8 mouse cellular contexts compared by ENCODE assay signal in genomic region chr8:115158721-115159111, GRCm38 (mm10).
A peak's percentile ranks its signal among the peaks of the same experiment; 100 is the strongest.
DNase-seq lines count a peak whose midpoint lies in the region; ATAC-seq lines count a peak whose summit lies in the region.

No protein-coding gene starts in this region.

- H3K27ac ChIP-seq in embryonic facial prominence, embryonic 11.5 days (replicated peaks; ENCODE audit: low read depth, low read length), result no peak overlapping the region
- H3K27ac ChIP-seq in hindbrain, embryonic 12.5 days, result peak overlapping the region; percentile 52
- peak overlapping the region; percentile 25; the same call in 1 of the 2 replicates for H3K27ac ChIP-seq in midbrain, embryonic 11.5 days (ENCODE audit: low read depth, low read length)

- H3K9me3 ChIP-seq in embryonic facial prominence, embryonic 11.5 days (replicated peaks; ENCODE audit: control insufficient read depth, low read length), result no peaks in the 10 kb centered on the region
- no peaks in the 10 kb centered on the region for H3K9me3 ChIP-seq in hindbrain, embryonic 12.5 days (replicated peaks)
- H3K9me3 ChIP-seq in midbrain, embryonic 11.5 days (ENCODE audit: control insufficient read depth, low read length), result no peaks in the 10 kb centered on the region

- H3K9ac ChIP-seq in embryonic facial prominence, embryonic 11.5 days (replicated peaks; ENCODE audit: low read length), result no peak overlapping the region; the same call in 1 of the 2 replicates
- peak overlapping the region; percentile 38 for H3K9ac ChIP-seq in hindbrain, embryonic 12.5 days
- H3K9ac ChIP-seq in midbrain, embryonic 11.5 days (ENCODE audit: low read length), result no peak overlapping the region; the same call in 1 of the 2 replicates

- no peaks in the 10 kb centered on the region for H3K36me3 ChIP-seq in embryonic facial prominence, embryonic 11.5 days (replicated peaks; ENCODE audit: control insufficient read depth, insufficient read depth, low read depth, low read length)
- no peaks in the 10 kb centered on the region for H3K36me3 ChIP-seq in hindbrain, embryonic 12.5 days
- H3K36me3 ChIP-seq in midbrain, embryonic 11.5 days (ENCODE audit: control insufficient read depth, insufficient read depth, low read length), result no peaks in the 10 kb centered on the region

- intact Hi-C loops in left cerebral cortex, postnatal 36 days (cut with DNase I), result loop anchor here (5.0 to 10.0 kb wide), 2 partner anchors 154 to 174 kb away; no protein-coding TSS in a partner anchor

- WGBS in embryonic facial prominence, embryonic 11.5 days, result 2% methylated on average over 8 of the region's 8 CpGs
- 3% methylated on average over 8 of the region's 8 CpGs for WGBS in hindbrain, embryonic 12.5 days
- 4% methylated on average over 8 of the region's 8 CpGs for WGBS in midbrain, embryonic 11.5 days

- H3K4me1 ChIP-seq in embryonic facial prominence, embryonic 11.5 days (ENCODE audit: control insufficient read depth, insufficient read depth, low read length), result peaks cover 8% of the 10 kb centered on the region
- H3K4me1 ChIP-seq in hindbrain, embryonic 12.5 days, result peaks cover 27% of the 10 kb centered on the region
- peaks cover 20% of the 10 kb centered on the region for H3K4me1 ChIP-seq in midbrain, embryonic 11.5 days (ENCODE audit: control insufficient read depth, insufficient read depth, low read length)

- H3K4me3 ChIP-seq in embryonic facial prominence, embryonic 11.5 days (ENCODE audit: low read depth, low read length), result no peak overlapping the region
- H3K4me3 ChIP-seq in hindbrain, embryonic 12.5 days, result peak overlapping the region; percentile 10; the same call in 1 of the 2 replicates
- H3K4me3 ChIP-seq in midbrain, embryonic 11.5 days (ENCODE audit: low read depth, low read length), result peak overlapping the region; percentile 13; the same call in 1 of the 2 replicates

- no peaks in the 10 kb centered on the region for H3K27me3 ChIP-seq in embryonic facial prominence, embryonic 11.5 days (ENCODE audit: control insufficient read depth, insufficient read depth, low read length)
- H3K27me3 ChIP-seq in hindbrain, embryonic 12.5 days, result peaks cover 10% of the 10 kb centered on the region
- H3K27me3 ChIP-seq in midbrain, embryonic 11.5 days (ENCODE audit: control insufficient read depth, insufficient read depth, low read length), result no peaks in the 10 kb centered on the region; the same call in none of the 2 replicates

- no peak; the same call in 1 of the 2 replicates for ATAC-seq in embryonic facial prominence, embryonic 11.5 days (replicated peaks; ENCODE audit: insufficient number of reproducible peaks, low FRiP score, low TSS enrichment, low read depth)
- ATAC-seq in hindbrain, embryonic 12.5 days (ENCODE audit: low FRiP score), result peak; percentile 27; the same call in 1 of the 2 replicates
- peak; percentile 62 for ATAC-seq in midbrain, embryonic 11.5 days (ENCODE audit: low FRiP score)

- peak; percentile 44 to 59 for DNase-seq in left cerebral cortex, postnatal 36 days (ENCODE audit: low spot score in 2 of 2)
- no peak for DNase-seq in left cerebral cortex, adult 9 months (ENCODE audit: low spot score in 2 of 2)
- DNase-seq in embryonic facial prominence, embryonic 11.5 days (ENCODE audit: low spot score), result peak; percentile 42
- DNase-seq in midbrain, embryonic 11.5 days (ENCODE audit: low spot score, missing footprints), result peak; percentile 95
- DNase-seq in adrenal gland, postnatal 4 days (ENCODE audit: low spot score in 2 of 2), result no peak
- DNase-seq in testis, postnatal 14 days (ENCODE audit: low spot score), result no peak
- DNase-seq in thymus, postnatal 14 days, result no peak

- H3K4me2 ChIP-seq in embryonic facial prominence, embryonic 11.5 days (ENCODE audit: low read depth, low read length), result peak overlapping the region; percentile 49
- H3K4me2 ChIP-seq in hindbrain, embryonic 12.5 days (replicated peaks), result peak overlapping the region; percentile 57
- peak overlapping the region; percentile 37 for H3K4me2 ChIP-seq in midbrain, embryonic 11.5 days

Comparison
In these comparisons a context has a peak if more than half of its experiments do, and no peak if none do; other contexts are left out.
1. DNase-seq: peak in left cerebral cortex, postnatal 36 days (2 of 2), embryonic facial prominence, embryonic 11.5 days (single experiment) and midbrain, embryonic 11.5 days (single experiment); none in left cerebral cortex, adult 9 months (0 of 2), adrenal gland, postnatal 4 days (0 of 2), testis, postnatal 14 days (single experiment) and thymus, postnatal 14 days (single experiment).
2. Peak in every context shown above with its lines, with median percentiles within 50 percentile points of each other: H3K4me2 ChIP-seq.